Mouse (Mus musculus) liver (tissue): Measurements from ENCODE around the gene Fam50b.
A peak's percentile ranks its signal among the peaks of the same experiment; 100 is the strongest.

Experiments
- DNase-seq: peaks from one replicate; pipeline ENCODE4 v3.0.0-alpha.2; 2020; ENCODE audit warnings: mixed read lengths

Fam50b gene

GRCm38 (mm10) chr13:34739071-34739470, 4.4 kb downstream of the Fam50b start:
- DNase-seq = no peak

- DNase-seq = peak; percentile 23
Measured at GRCm38 (mm10) chr13:34741254-34741653, 6.6 kb downstream of the Fam50b start.

- no peak for DNase-seq
Measured at GRCm38 (mm10) chr13:34741813-34742568, 7.3 kb downstream of the Fam50b start.

GRCm38 (mm10) chr13:34746811-34747210, 12.2 kb downstream of the Fam50b start:
- DNase-seq = no peak

GRCm38 (mm10) chr13:34748530-34748929, 13.9 kb downstream of the Fam50b start:
- DNase-seq = no peak

GRCm38 (mm10) chr13:34759202-34759601, 24.6 kb downstream of the Fam50b start:
- DNase-seq = no peak

DNA sequence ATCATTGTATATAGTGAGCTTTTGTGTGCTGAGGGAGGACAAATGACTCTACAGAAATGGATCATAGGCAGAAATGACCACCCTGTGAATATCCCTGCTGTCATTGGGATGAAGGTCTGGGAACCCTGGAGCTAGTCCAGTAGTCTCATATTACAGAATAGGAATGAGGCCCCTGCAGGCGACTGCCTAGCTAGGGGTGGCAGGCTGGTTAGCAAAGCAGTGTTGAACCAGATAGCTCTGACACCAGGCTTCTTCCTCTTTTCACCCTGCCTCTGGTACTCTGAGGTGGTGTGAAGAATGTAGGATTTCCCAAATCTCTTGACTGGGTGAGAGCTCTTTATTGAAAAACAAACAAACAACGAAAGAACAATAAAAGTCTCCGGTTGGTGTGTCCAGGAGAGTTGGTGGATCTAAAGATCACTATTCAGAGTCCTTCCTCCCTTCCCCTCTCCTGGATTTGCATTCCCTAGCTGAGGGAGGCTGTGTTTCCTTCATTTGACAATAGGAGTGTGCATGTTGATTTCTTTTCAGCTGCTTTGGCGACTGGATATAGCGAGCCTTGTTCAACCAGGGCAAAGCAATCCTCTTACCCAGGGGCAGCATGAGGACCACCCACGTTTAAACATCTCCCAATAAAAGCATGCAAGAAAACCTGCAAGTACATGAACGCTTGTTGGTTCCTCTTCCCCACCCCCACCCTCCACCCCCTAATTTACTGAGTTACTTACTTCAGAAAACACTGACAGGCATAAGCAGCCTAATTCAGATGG, 26.1 kb downstream of the Fam50b start:
- DNase-seq = no peak

GRCm38 (mm10) chr13:34762136-34762535, 27.5 kb downstream of the Fam50b start:
- DNase-seq = no peak

GRCm38 (mm10) chr13:34762865-34763264, 28.2 kb downstream of the Fam50b start:
- DNase-seq = no peak

GRCm38 (mm10) chr13:34765269-34765668, 30.6 kb downstream of the Fam50b start:
- DNase-seq = no peak

DNA sequence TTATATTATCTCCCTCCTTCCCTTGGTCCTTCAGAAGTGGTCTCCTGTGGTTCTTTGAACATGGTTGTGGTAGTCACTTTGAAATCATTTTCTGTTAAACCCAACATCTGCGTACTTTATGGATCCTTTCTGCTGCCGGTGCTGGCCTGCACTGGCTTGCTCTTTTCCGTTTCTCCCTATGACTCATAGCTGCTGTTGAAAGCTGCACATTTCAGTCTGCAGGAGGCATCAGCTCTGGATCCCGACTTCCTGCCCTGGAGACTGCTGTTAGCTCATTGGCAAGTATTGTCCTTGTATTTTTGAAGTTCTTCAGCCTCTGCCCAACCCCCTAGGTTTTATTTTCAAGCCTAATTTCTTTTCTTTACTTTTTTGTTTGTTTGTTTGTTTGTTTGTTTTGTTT, 31.9 kb downstream of the Fam50b start:
- DNase-seq = no peak

- no peak for DNase-seq
Measured at GRCm38 (mm10) chr13:34767527-34768292, 33.1 kb downstream of the Fam50b start.

- no peak for DNase-seq
Measured at GRCm38 (mm10) chr13:34776767-34777166, 42.1 kb downstream of the Fam50b start.

GRCm38 (mm10) chr13:34780856-34781610, 46.4 kb downstream of the Fam50b start:
- no peak for DNase-seq

GRCm38 (mm10) chr13:34781611-34782009, 47.0 kb downstream of the Fam50b start:
- DNase-seq = no peak

DNA sequence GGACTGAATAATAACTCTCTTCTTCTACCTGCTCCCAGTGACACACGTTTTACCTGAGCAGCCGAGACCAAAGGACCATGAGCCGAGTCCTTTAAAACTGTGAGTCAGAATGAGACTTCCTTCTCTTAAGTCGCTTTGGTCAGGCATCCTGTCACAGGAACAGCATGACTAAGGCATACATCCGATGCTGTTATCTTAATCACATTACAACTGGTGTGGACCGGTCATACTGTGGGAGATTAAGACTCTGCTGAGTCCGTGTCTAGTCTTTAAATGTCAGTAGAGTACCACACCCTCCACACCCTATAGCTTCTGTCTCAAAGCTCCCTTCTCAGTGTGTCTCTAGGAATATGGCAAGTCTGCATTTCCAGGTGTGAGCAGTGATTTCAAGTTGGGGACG, 50.2 kb downstream of the Fam50b start:
- no peak for DNase-seq

DNA sequence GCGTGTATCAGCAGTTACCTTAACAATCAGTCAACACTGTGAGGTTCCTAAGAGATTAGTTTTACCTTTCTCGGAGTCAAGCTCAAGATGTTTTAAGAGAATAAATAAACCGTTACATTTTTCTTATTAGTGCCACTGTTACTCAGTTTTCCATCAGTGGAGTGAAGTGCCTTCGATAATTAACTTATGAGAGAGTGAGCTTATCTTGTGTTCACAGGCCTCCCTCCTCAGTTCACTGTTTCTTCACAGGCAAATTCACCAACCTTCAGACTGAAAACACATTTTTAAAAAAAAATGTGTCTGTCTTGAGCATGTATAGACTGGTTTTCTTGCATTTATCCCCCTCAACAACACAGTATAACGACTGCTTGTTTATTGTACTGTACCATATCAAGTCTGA, 52.0 kb downstream of the Fam50b start:
- DNase-seq = no peak

DNA sequence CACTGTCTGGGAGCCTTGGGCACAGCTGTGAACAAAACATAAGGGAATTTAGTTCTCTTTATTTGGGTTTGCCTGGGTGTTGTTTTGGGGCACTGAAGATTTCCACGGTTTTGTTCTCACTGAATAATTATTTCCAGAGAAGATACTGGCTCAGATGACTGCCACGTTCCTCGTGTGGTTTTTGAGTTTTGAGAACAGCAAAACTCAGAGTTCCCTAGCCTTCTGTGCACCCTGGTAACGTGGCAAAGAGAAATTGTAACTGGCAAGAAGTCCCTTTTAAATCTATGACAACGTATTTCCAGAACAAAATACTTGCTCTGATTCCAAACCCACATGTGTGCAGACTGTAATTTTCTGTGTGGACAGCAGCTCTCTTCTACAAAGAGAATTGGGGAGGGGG, 52.9 kb downstream of the Fam50b start:
- DNase-seq = no peak

DNA sequence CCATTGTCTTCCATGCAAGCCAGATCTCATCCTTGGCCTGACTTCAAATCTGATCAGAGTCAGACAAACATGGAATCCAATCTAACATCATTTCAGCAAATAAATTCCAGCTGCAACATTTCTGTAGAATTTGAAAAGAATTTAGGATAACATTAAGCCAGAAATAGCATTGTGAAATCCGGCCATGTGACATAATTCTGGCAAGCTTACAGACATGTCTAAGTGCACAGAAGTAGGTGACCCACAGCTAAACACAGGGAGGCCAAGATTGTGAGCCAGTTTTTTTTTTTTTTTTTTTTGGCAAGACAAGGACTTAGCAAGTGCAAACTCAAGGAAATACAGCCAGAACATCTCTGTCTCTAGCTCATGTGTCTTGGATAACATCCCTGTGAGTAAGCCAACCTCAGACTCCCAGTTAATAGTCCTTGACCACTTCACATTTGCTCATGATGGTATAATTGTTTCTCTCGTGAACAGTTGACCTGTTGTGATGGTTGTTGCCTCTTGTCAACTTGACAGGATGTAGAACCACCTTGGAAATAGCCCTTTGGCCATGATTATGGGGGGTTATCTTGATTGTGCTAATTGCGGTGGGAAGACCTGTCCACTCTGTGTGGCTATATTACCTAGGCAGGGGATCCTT, 54.6 kb downstream of the Fam50b start:
- no peak for DNase-seq

- DNase-seq = no peak
Measured at GRCm38 (mm10) chr13:34793066-34793465, 58.4 kb downstream of the Fam50b start.

DNA sequence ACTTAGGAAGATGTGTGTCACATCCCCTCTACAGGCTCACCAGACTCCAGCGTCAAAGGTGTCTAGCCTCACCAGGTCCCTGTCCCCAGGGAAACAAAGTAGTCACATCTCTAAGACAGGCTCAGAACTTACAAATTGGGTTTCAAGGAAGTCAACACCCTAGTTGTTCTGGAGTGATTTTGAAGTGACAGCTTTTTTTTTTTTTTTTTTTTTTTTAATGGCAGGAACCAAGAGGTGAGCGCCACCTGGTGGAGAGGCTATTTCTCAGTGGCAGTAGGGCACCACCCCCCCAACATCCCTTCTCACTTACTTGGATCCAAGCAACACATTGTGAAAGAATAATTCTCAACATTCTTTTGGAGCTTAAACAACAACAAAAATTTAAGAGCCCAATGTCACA, 59.2 kb downstream of the Fam50b start:
- peak; percentile 73 for DNase-seq

GRCm38 (mm10) chr13:34794426-34794825, 59.8 kb downstream of the Fam50b start:
- DNase-seq = no peak
